Mouse (Mus musculus): ENCODE results near the gene Smug1. TPM values are rescaled to one million over a fixed set of nuclear protein-coding genes. Genes with fewer than 3 reads are reported as not detected.

Gene Smug1
- total RNA-seq, 2 experiments from 2014 or later = 17.9 to 18.2 TPM

GRCm38 (mm10) chr15:103171276-103171675 lies 4.4 kb upstream of the Smug1 start:
- Histone ChIP-seq H3K27ac (no peak overlapping the region), H3K4me3 (no peak overlapping the region)
- DNase-seq (ENCODE audit: low spot score in 2 of 2) = no peak
- no peak for TF ChIP-seq CTCF (conservative IDR thresholded peaks at IDR 0.05)

GRCm38 (mm10) chr15:103170316-103170679 lies 3.4 kb upstream of the Smug1 start:
- DNase-seq (ENCODE audit: low spot score in 2 of 2) = no peak
- TF ChIP-seq CTCF (conservative IDR thresholded peaks at IDR 0.05) = no peak
- no peak overlapping the region for H3K27ac ChIP-seq
- H3K4me3 ChIP-seq = no peak overlapping the region

DNA sequence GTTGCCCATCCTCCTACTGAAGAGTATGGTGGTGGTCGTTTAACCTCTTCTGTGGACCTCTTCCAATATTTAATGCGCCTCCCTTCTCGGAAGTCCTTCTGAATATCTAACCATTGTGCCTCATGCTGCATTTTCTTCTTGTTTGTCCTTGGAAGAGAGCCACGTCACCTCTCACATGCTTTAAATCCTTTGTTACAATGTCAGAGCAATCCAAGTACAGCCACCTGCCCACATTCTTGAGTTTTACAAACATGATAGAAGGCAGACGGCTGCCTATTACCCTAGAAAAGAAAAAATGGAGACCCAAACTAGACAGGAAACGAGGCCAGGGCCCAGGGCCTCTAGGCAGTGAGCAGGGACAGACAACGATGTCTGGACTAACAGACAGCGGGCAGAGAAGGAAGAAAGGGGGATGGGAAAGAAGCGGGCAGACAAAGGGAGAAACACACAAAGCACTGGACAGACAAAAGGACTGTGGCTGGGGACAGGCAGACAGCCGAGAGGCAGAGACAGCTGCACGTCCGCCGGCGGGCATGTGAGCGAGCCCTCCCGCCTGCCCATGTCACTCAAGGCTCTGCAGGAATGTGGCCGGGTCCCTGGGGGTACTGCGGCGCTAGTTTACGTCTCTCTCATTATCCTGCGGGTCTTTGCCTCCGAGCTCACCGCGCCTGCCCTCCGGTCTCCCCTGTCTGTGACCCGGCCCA lies 2.9 kb upstream of the Smug1 start:
- DNase-seq (ENCODE audit: low spot score in 2 of 2) = no peak

GRCm38 (mm10) chr15:103168801-103169611 lies 2.1 kb upstream of the Smug1 start:
- no peak for TF ChIP-seq CTCF (conservative IDR thresholded peaks at IDR 0.05)
- H3K27ac ChIP-seq = no peak overlapping the region
- DNase-seq (ENCODE audit: low spot score in 2 of 2) = no peak
- peak overlapping the region; percentile 46 for H3K4me3 ChIP-seq

More for the DNA sequence above, 2.9 kb upstream of the Smug1 start:
- Histone ChIP-seq H3K27ac (no peak overlapping the region), H3K4me3 (no peak overlapping the region; the same call in 1 of the 2 replicates)
- no peak for TF ChIP-seq CTCF (conservative IDR thresholded peaks at IDR 0.05)

DNA sequence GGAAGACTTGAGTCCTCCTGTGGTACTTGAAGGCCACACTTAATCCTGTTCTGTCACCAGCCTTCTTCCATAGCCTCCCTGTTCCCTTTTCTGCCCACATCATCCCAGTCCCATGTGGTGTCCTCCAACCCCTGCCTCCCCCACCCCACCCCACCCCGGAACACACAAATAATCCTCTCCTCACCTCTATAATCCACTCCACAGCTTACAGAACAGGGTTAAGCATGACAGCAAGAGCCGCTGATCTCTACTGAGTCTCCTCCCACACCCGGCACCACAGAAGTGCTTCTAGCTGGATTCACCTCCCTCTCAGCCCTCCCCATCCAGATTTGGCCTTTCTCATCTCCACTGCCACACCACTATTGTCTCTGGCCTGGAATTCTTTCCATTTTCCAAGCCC lies 894 bp upstream of the Smug1 start:
- DNase-seq (ENCODE audit: low spot score in 2 of 2) = no peak
- no peak for TF ChIP-seq CTCF (conservative IDR thresholded peaks at IDR 0.05)
- Histone ChIP-seq H3K4me3 (no peak overlapping the region), H3K27ac (no peak overlapping the region)

DNA sequence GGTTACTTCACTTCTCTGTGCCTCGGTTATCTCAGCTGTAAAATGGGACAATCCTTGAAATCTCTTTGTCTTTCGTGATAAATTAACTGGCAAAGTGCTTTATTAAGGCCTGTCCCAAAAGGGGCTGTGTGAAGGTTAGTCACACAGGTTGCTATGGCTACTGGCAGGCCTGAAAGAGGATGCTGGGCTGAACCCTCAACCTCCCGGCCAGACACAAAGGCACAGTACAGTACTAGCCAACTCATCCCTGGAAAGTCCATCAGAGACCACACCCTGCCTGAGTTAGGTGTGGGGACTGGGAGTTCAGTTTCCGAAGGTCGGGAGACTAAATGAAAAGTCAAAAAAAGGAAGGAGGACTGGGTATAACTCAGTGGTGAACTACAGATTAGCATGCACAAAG lies 968 bp downstream of the Smug1 start:
- Histone ChIP-seq H3K27ac (no peak overlapping the region), H3K4me3 (no peak overlapping the region)
- TF ChIP-seq CTCF (conservative IDR thresholded peaks at IDR 0.05) = no peak
- DNase-seq (ENCODE audit: low spot score in 2 of 2) = no peak

GRCm38 (mm10) chr15:103165379-103165778 lies 1.5 kb downstream of the Smug1 start:
- peak; percentile 90 to 92 for DNase-seq (ENCODE audit: low spot score in 2 of 2)
- peak; percentile 99 for TF ChIP-seq CTCF (conservative IDR thresholded peaks at IDR 0.05)
- H3K4me3 ChIP-seq = no peak overlapping the region
- no peak overlapping the region for H3K27ac ChIP-seq

DNA sequence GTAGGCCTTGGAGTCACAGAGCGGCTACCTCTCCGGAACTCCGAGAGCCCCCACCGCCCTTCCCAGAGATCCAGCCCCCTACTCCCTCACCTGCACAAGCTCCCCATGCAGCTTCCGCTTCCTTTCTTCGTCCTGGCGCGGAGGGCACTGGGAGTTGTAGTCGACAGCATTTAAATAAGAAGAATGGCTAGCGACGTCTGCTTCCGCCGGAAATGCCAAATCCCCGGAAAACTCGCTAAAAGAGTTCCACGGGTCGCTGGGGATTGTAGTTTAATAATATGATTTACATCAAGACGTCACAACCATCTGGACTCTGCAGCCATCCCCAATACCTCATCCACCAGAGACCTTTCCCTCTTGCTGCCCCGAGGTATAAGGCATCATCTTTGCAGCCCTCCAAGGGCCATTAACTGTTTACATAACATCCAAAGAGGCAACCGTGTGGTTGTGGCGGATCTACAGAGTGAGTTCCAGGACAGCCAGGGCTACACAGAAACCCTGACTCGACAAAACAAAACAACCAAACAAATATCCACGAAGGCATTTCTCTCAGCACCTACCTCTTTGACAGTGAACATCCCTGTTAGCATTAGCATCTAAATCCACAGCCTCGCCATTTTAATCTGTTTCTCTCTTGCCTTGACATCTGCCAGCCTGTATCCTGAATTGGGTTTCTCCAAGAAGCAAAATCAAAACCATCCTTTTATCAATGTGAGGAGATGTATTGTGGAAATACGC lies 3.5 kb downstream of the Smug1 start:
- H3K4me3 ChIP-seq = peak overlapping the region; percentile 97
- no peak for TF ChIP-seq CTCF (conservative IDR thresholded peaks at IDR 0.05)
- peak; percentile 90 to 96 for DNase-seq (ENCODE audit: low spot score in 2 of 2)
- peak overlapping the region; percentile 91 for H3K27ac ChIP-seq

DNA sequence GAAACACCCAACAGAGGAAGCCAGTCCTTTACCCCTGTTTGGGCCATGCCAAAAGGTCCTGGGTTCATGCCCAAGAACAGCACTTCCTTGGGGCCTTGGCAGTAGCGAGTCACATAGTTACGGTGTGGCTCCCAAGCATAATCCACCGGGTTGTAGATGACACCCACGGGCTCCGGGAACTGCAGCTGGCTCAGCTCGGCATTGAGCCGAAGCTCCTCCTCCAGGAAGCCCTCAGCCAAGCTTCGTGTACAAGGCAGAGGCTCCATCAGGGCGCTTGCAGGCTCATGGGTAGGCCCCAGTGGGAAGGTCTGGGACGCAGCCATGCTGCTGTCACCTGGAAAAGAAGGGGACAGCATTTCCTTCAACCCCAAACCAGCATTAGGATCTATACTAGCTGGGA lies 9.3 kb downstream of the Smug1 start:
- peak; percentile 61 to 67 for DNase-seq (ENCODE audit: low spot score in 2 of 2)
- Histone ChIP-seq H3K27ac (no peak overlapping the region), H3K4me3 (no peak overlapping the region)
- no peak for TF ChIP-seq CTCF (conservative IDR thresholded peaks at IDR 0.05)

- Histone ChIP-seq H3K27ac (no peak overlapping the region), H3K4me3 (no peak overlapping the region)
- no peak for TF ChIP-seq CTCF (conservative IDR thresholded peaks at IDR 0.05)
- DNase-seq (ENCODE audit: low spot score in 2 of 2) = no peak
Observed at GRCm38 (mm10) chr15:103156890-103157289, 10.0 kb downstream of the Smug1 start.

DNA sequence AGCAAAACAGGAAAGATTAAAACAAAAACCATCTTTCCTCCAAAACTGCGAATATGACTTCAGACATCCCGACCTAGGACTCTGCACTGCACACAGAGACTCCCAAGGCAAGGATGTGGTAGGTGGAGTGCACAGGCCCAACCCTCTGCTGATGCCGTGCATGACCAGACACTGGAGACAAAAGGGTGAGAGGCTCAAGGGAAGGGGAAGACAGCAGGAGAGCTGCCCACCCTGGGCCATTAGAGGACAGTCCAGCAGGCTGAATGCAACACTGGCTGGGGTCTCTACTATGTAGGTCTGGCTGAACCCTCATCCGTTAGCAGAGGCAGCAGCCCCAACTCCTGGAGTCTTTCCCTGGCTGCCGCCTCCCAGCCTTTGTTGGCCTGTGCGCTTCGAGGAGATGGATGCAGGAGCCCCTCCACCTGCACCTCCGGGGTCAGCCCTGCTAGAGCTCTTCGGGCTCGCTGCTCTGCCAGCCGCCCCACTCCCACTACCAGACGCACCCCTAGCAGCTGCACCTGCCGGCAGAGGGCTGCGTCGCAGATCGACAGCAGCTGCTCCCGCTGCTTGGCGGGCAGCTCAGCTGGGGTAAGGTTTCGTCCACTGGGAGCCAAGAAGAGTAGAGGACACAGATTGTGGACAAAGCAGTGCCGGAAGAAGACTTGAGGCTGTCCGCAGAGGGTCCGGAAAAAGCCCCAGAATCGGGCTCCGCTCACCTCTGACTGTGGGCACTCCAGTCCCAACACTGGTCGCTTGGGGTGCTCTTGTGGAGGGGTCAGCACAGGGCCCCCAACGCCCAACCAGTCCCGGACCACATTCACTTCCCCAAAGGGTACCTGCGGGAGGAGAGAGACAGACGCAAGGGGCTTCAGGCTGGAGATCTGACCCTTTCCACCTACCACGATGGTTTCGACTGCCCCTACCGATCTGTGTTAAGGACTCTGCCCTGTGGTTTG lies 11.2 kb downstream of the Smug1 start:
- H3K4me3 ChIP-seq = no peak overlapping the region
- DNase-seq (ENCODE audit: low spot score in 2 of 2) = no peak
- no peak for TF ChIP-seq CTCF (conservative IDR thresholded peaks at IDR 0.05)
- no peak overlapping the region for H3K27ac ChIP-seq

Data from layer of hippocampus, adult 2 months (tissue).